Mouse (Mus musculus) activated CD4-positive, CD25-positive, alpha-beta regulatory T cell, adult 9 weeks (primary cell): ENCODE results near the gene Gnl1. TPM values are rescaled to one million over a fixed set of nuclear protein-coding genes. Genes with fewer than 3 reads are reported as not detected.

Experiments used
- polyA plus RNA-seq: library from polyadenylated mRNA; unstranded; fragments of 100-300 nt; shearing (Covaris generic); gene quantifications from one replicate; pipeline ENCODE4 v1.2.1, GENCODE M21; 2017

The Gnl1 gene
- polyA plus RNA-seq: 16.1 TPM

DNA sequence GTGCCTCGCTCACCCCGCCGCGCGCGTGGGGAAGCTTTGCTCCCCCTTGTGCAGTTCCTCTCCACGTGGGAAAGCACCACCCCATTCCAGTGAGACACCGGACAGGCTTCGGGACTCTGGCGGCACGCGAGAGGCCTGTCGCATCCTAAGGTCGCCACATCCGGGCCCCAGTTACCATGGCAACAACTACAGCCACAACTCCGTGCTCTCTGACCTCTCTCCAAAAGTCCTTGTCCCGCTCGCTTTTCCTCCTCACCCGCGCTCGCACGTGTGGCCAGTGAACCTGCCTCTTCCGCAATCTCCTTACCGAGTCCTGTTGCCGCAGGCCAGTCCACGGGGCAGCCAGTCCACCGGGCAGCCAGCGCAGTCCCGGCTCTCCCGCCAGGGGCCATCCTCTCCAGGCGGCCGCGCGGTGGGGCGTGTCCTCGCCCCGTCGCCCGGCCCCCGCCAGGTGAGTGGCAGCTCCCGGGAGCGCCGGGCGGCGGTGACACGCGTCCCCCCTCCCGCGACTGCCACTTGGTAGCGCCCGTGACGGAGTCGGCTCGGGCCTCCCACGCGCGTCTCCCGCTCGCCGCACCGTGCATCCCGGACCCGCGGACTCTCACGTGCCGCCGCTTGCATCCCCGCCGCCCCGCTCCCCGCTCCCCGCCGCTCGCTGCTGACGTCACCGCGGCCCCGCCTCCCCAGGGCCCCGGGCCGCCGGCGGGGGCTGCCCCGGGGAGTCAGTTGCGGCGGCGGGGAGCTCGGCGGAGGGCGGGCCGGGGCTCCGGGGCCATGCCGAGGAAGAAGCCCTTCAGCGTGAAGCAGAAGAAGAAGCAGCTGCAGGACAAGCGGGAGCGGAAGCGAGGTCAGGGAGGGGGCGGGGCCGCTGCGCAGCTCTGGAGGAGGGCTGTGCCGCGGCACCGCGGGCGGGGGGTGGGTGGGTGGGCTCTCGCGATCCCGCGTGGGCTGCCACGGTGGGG, at the start of gene Gnl1, which contains the start of gene Prr3:
TSS of gene Gnl1 (plus strand) at position 451 of the 962 bp plus-strand sequence.
TSS of gene Prr3 (minus strand) at position 836 of the 962 bp plus-strand sequence.

DNA sequence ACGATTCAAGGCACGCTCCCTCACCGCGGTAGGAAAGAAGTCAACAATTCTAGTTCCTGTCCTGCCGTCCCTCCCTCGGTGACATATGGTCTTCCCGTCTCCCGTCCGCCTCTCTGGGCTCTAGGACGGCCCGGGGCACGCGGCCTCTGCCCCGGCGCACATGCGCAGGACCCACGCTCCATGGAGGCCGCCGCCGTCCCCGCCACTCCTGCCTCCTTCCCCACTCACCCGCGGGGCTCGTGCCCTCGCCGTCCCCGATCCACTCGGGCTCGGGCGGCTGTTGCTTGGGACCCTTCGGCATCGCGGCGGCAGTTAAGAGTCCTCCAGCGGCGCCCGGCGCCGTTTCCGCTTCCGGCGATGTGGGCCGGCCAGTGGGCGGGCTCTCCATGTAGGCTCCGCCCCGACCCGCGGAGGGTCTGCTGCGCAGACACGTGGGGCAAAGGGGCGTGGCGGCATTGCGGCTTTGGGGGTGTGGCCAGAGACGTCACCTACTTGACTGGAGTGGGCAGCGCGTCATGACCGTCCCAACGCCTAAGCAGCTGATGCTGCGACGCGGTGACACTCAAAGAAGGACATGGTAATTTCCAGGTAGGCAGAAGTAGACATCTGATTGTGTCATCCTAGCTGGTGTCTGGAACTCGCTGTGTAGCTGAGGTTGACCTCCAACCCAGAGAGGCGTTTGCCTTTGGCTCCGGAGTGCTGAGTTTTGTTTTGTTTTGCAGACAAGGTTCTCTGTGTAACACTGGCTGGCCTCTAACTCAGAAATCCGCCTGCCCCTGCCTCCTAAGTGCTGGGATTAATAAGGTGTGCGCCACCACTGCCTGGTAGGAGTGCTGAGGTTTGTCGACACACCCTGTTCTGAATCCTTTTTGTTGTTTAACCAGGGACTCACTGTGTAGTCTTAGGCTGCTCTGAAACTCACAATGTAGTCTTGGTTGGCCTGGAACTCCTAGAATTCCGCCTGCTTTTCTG, 9.9 kb upstream of the Gnl1 start, which contains the start of gene Abcf1:
TSS of gene Abcf1 (minus strand) at position 344 of the 972 bp plus-strand sequence.

GRCm38 (mm10) chr17:36020191-36021073, 40.8 kb downstream of the Gnl1 start, which contains the start of gene H2-T24:
TSS of gene H2-T24 (minus strand) at chr17:36020560.

GRCm38 (mm10) chr17:36032351-36032875, 52.8 kb downstream of the Gnl1 start, which contains the start of gene H2-T23:
TSS of gene H2-T23 (minus strand) at chr17:36032855.

Other genes starting within 250 kb of the Gnl1 start
- 0.89 TPM for gene Ier3, start 158.2 kb upstream of the Gnl1 start, polyA plus RNA-seq
- gene Flot1, start 156.6 kb upstream of the Gnl1 start, polyA plus RNA-seq: 48.6 TPM
- gene Tubb5, start 141.5 kb upstream of the Gnl1 start, polyA plus RNA-seq: 154 TPM
- gene Mdc1, start 138.3 kb upstream of the Gnl1 start, polyA plus RNA-seq: 17.8 TPM
- gene Nrm, start 118.5 kb upstream of the Gnl1 start, polyA plus RNA-seq: 27.3 TPM
- 596 TPM for gene Ppp1r18, start 114.3 kb upstream of the Gnl1 start, polyA plus RNA-seq
- 28.1 TPM for gene Dhx16, start 100.0 kb upstream of the Gnl1 start, polyA plus RNA-seq
- 28.9 TPM for gene 2310061I04Rik, start 82.4 kb upstream of the Gnl1 start, polyA plus RNA-seq
- 28.4 TPM for gene Atat1, start 69.8 kb upstream of the Gnl1 start, polyA plus RNA-seq
- 77.6 TPM for gene Mrps18b, start 63.5 kb upstream of the Gnl1 start, polyA plus RNA-seq
- gene Ppp1r10, start 63.4 kb upstream of the Gnl1 start, polyA plus RNA-seq: 62.6 TPM
- 162 TPM for gene Abcf1, start 10.1 kb upstream of the Gnl1 start, polyA plus RNA-seq
- 20.4 TPM for gene Prr3, start 385 bp downstream of the Gnl1 start, polyA plus RNA-seq
- gene H2-T24, start 40.7 kb downstream of the Gnl1 start, polyA plus RNA-seq: 27.0 TPM
- gene H2-T23, start 53.0 kb downstream of the Gnl1 start, polyA plus RNA-seq: 848 TPM
- 263 TPM for gene H2-T22, start 62.9 kb downstream of the Gnl1 start, polyA plus RNA-seq
- gene Gm6034, start 63.1 kb downstream of the Gnl1 start, polyA plus RNA-seq: 0.56 TPM
- gene Gm11127, start 78.5 kb downstream of the Gnl1 start, polyA plus RNA-seq: not detected
- gene Gm19684, start 141.8 kb downstream of the Gnl1 start, polyA plus RNA-seq: 1.3 TPM
- not detected for gene Gm7030, start 149.6 kb downstream of the Gnl1 start, polyA plus RNA-seq
- gene Gm8909, start 188.7 kb downstream of the Gnl1 start, polyA plus RNA-seq: 12.9 TPM
- 0.92 TPM for gene H2-T3, start 210.4 kb downstream of the Gnl1 start, polyA plus RNA-seq